Mouse (Mus musculus): ENCODE results near the gene Ip6k2.

DNA sequence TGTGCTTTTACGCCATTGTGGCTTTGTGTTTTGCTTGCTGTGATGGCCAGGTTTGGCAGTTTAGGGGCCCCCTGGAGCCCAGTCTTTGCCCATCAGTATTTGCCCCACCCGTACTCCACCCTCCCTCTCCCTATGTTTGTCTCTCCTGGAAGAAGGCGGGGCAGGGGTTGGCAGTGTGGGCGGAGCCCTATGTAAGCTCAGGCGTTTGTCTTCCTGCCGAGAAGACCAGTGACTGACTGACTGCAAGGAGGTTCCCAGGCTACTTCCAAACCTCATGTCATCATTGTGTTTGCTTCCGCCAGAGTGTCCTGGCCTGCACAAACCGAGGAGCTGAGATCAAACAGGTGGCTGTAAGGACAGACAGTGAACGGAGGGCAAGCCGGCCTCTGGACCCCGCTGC is 12.2 kb downstream of the Ip6k2 start:
- TF ChIP-seq POLR2A (IDR thresholded peaks at IDR 0.05; ENCODE audit: control insufficient read depth, extremely low read depth, insufficient read depth, low read length, poor library complexity) = no peak
- no peak for TF ChIP-seq CTCF (IDR thresholded peaks at IDR 0.05; ENCODE audit: borderline replicate concordance, control insufficient read depth, extremely low read depth, insufficient read depth, low read length, poor library complexity)

Measured in thymus, adult 2 months (tissue).